Mouse (Mus musculus) MEL (cell line): ENCODE measurements around the gene Tmbim7.

Source experiments
- CTCF ChIP-seq, 3 experiments: IDR thresholded peaks in 2 of 3; conservative IDR thresholded peaks in 1 of 3; 2 replicates each; pipeline ENCODE4 v1.5.1; 2011 to 2012; ENCODE audit warnings: low read length in 3 of 3, low read depth in 2 of 3, mild to moderate bottlenecking in 2 of 3, improper control_type of control experiment in 1 of 3, inconsistent platforms in 1 of 3, mixed read lengths in 1 of 3, moderate library complexity in 1 of 3; ENCODE audit not compliant: control insufficient read depth in 1 of 3, insufficient read depth in 1 of 3, poor library complexity in 1 of 3, severe bottlenecking in 1 of 3
- EP300 ChIP-seq, 2 experiments: IDR thresholded peaks; 2 replicates each; pipeline ENCODE4 v1.6.1; 2011; ENCODE audit warnings: improper control_type of control experiment in 2 of 2, low read length in 2 of 2, low read depth in 1 of 2, mild to moderate bottlenecking in 1 of 2
- MAFK ChIP-seq: IDR thresholded peaks from 2 replicates; pipeline ENCODE4 v1.6.1; 2011; ENCODE audit warnings: low read depth, mild to moderate bottlenecking, low read length, improper control_type of control experiment, borderline replicate concordance
- NRF1 ChIP-seq: IDR thresholded peaks from 2 replicates; pipeline ENCODE4 v1.6.1; 2014; ENCODE audit warnings: low read depth, mild to moderate bottlenecking, inconsistent platforms, low read length, improper control_type of control experiment, moderate library complexity; ENCODE audit not compliant: poor library complexity, insufficient read depth, severe bottlenecking
- POLR2A ChIP-seq, 2 experiments: IDR thresholded peaks; 2 replicates each; pipeline ENCODE4 v1.6.1; 2011 to 2012; ENCODE audit warnings: low read length in 2 of 2, mild to moderate bottlenecking in 2 of 2, control low read depth in 1 of 2, improper control_type of control experiment in 1 of 2, low read depth in 1 of 2, moderate library complexity in 1 of 2; ENCODE audit not compliant: control insufficient read depth in 1 of 2, insufficient read depth in 1 of 2, poor library complexity in 1 of 2
- POLR2AphosphoS2 ChIP-seq: IDR thresholded peaks from 2 replicates; pipeline ENCODE4 v1.6.1; 2011; ENCODE audit warnings: low read length, improper control_type of control experiment
- RCOR1 ChIP-seq: IDR thresholded peaks from 2 replicates; pipeline ENCODE4 v1.6.1; 2012; ENCODE audit warnings: low read depth, mild to moderate bottlenecking, inconsistent platforms, low read length, improper control_type of control experiment
- TCF12 ChIP-seq: IDR thresholded peaks from 2 replicates; pipeline ENCODE4 v1.6.1; 2014; ENCODE audit warnings: low read depth, mild to moderate bottlenecking, inconsistent platforms, low read length, improper control_type of control experiment, moderate library complexity
- USF2 ChIP-seq, 2 experiments: IDR thresholded peaks; 2 replicates each; pipeline ENCODE4 v1.6.1; 2011 to 2012; ENCODE audit warnings: improper control_type of control experiment in 2 of 2, low read length in 2 of 2, borderline replicate concordance in 1 of 2, inconsistent platforms in 1 of 2, low read depth in 1 of 2, mild to moderate bottlenecking in 1 of 2; ENCODE audit not compliant: insufficient read depth in 1 of 2

GRCm38 (mm10) chr5:3702180-3702579, 51.2 kb downstream of the Tmbim7 start:
- TF ChIP-seq POLR2A (IDR thresholded peaks at IDR 0.05; ENCODE audit: control insufficient read depth in 1 of 2, insufficient read depth in 1 of 2, low read depth in 1 of 2, low read length in 2 of 2, poor library complexity in 1 of 2) (no peak), CTCF (IDR thresholded peaks at IDR 0.05 in 2 of 3, conservative IDR thresholded peaks at IDR 0.05 in 1 of 3; ENCODE audit: control insufficient read depth in 1 of 3, insufficient read depth in 1 of 3, low read depth in 2 of 3, low read length in 3 of 3, poor library complexity in 1 of 3, severe bottlenecking in 1 of 3) (no peak), MAFK (no peak), EP300 (IDR thresholded peaks at IDR 0.05; ENCODE audit: low read depth in 1 of 2, low read length in 2 of 2) (no peak), RCOR1 (no peak), POLR2AphosphoS2 (no peak), USF2 (IDR thresholded peaks at IDR 0.05; ENCODE audit: borderline replicate concordance in 1 of 2, insufficient read depth in 1 of 2, low read depth in 1 of 2, low read length in 2 of 2) (no peak), TCF12 (no peak), NRF1 (no peak)
